Mouse (Mus musculus) neural tube, embryonic 13.5 days (tissue): ENCODE results near the gene Olfr583. TPM values are rescaled to one million over a fixed set of nuclear protein-coding genes. Genes with fewer than 3 reads are reported as not detected.

Experiments used
- ATAC-seq: fragments of 200-750 bp; cut with Nextera tagmentation; 2 replicates; pipeline ENCODE4 v1.8.0; 2017; ENCODE audit warnings: low read depth, mild to moderate bottlenecking, moderate TSS enrichment, moderate library complexity
- H3K27ac ChIP-seq: fragments of 300-500 bp; sonication (generic); replicated peaks from 2 replicates; pipeline ENCODE4 v1.5.1; 2015; ENCODE audit warnings: moderate library complexity, mild to moderate bottlenecking, inconsistent platforms
- H3K27me3 ChIP-seq: fragments of 300-500 bp; sonication (generic); 2 replicates; pipeline ENCODE4 v1.6.1; 2015; ENCODE audit warnings: mild to moderate bottlenecking, inconsistent platforms
- H3K36me3 ChIP-seq: fragments of 300-500 bp; sonication (generic); 2 replicates; pipeline ENCODE4 v1.6.1; 2015; ENCODE audit warnings: mild to moderate bottlenecking, inconsistent platforms
- H3K4me1 ChIP-seq: fragments of 300-500 bp; sonication (generic); replicated peaks from 2 replicates; pipeline ENCODE4 v1.6.1; 2015; ENCODE audit warnings: inconsistent platforms
- H3K4me2 ChIP-seq: fragments of 300-500 bp; sonication (generic); 2 replicates; pipeline ENCODE4 v1.6.1; 2015; ENCODE audit warnings: inconsistent platforms, mild to moderate bottlenecking, moderate library complexity
- H3K4me3 ChIP-seq: fragments of 300-500 bp; sonication (generic); 2 replicates; pipeline ENCODE4 v1.5.1; 2015; ENCODE audit warnings: mild to moderate bottlenecking, inconsistent platforms
- H3K9ac ChIP-seq: fragments of 300-500 bp; sonication (generic); 2 replicates; pipeline ENCODE4 v1.6.1; 2015; ENCODE audit warnings: moderate library complexity, mild to moderate bottlenecking, inconsistent platforms
- H3K9me3 ChIP-seq: fragments of 300-500 bp; sonication (generic); 2 replicates; pipeline ENCODE4 v1.6.1; 2016; ENCODE audit warnings: inconsistent platforms
- WGBS: fragments of 180-500 bp; shearing (Covaris S2); methylation state at CpG from one replicate; pipeline ENCODE4 v1.1.7; 2015; 5-methylcytosine and 5-hydroxymethylcytosine counted together
- polyA plus RNA-seq: library from polyadenylated mRNA; unstranded; fragments of >200 nt; fragmentation: Nextera tagmentation; extraction: Ambion mirVana; gene quantifications from 2 replicates; pipeline ENCODE4 v1.2.1, GENCODE M21; 2015

Gene Olfr583
- polyA plus RNA-seq = not detected in 2 replicates

GRCm38 (mm10) chr7:103051000-103051399 is at the start of gene Olfr583:
TSS of gene Olfr583 (plus strand) at chr7:103051300.
- Histone ChIP-seq H3K4me1 (no peaks in the 10 kb centered on the region), H3K4me3 (no peak within 1 kb of the TSS), H3K36me3 (no peaks in the 10 kb centered on the region), H3K4me2 (no peak within 1 kb of the TSS), H3K27me3 (no peaks in the 10 kb centered on the region), H3K9me3 (no peaks in the 10 kb centered on the region), H3K27ac (no peak within 1 kb of the TSS), H3K9ac (no peak within 1 kb of the TSS)
- no peak for ATAC-seq
- 94% methylated on average over 1 of the region's 1 CpGs for WGBS

GRCm38 (mm10) chr7:103037724-103038123 is 13.4 kb upstream of the Olfr583 start, which contains the start of gene Olfr582:
TSS of gene Olfr582 (plus strand) at chr7:103038024.
- ATAC-seq = no peak
- no peaks in the 10 kb centered on the region for H3K4me1 ChIP-seq
- no peak within 1 kb of the TSS for H3K9ac ChIP-seq
- H3K4me3 ChIP-seq = no peak within 1 kb of the TSS
- H3K4me2 ChIP-seq = no peak within 1 kb of the TSS
- no peaks in the 10 kb centered on the region for H3K27me3 ChIP-seq
- H3K27ac ChIP-seq = no peak within 1 kb of the TSS
- H3K9me3 ChIP-seq = no peaks in the 10 kb centered on the region
- H3K36me3 ChIP-seq = no peaks in the 10 kb centered on the region

- H3K4me1 ChIP-seq = no peaks in the 10 kb centered on the region
- H3K27me3 ChIP-seq = no peaks in the 10 kb centered on the region
- peaks cover 9% of the 10 kb centered on the region; the same call in 1 of the 2 replicates for H3K9me3 ChIP-seq
- H3K27ac ChIP-seq = no peak within 1 kb of the TSS
- 74% methylated on average over 1 of the region's 1 CpGs for WGBS
- H3K4me3 ChIP-seq = no peak within 1 kb of the TSS
- no peak within 1 kb of the TSS for H3K4me2 ChIP-seq
- no peaks in the 10 kb centered on the region for H3K36me3 ChIP-seq
- H3K9ac ChIP-seq = no peak within 1 kb of the TSS
- no peak for ATAC-seq
Measured at GRCm38 (mm10) chr7:103081585-103081984, 30.5 kb downstream of the Olfr583 start, which contains the start of gene Olfr584. TSS of gene Olfr584 (plus strand) at chr7:103081885.

- ATAC-seq = no peak
- WGBS = 90% methylated on average over 1 of the region's 1 CpGs
- Histone ChIP-seq H3K4me1 (no peaks in the 10 kb centered on the region), H3K27me3 (no peaks in the 10 kb centered on the region), H3K9ac (no peak within 1 kb of the TSS), H3K4me2 (no peak within 1 kb of the TSS), H3K36me3 (no peaks in the 10 kb centered on the region), H3K27ac (no peak within 1 kb of the TSS), H3K9me3 (no peaks in the 10 kb centered on the region; the same call in 1 of the 2 replicates), H3K4me3 (no peak within 1 kb of the TSS)
Measured at GRCm38 (mm10) chr7:103097420-103097819, 46.3 kb downstream of the Olfr583 start, which contains the start of gene Olfr585. TSS of gene Olfr585 (plus strand) at chr7:103097720.

Other genes with a start within 250 kb of the Olfr583 start
- not detected in 2 replicates for gene Olfr564, start 247.8 kb upstream of the Olfr583 start, polyA plus RNA-seq
- 0.31 and 0.50 TPM in 2 replicates for gene Olfr566, start 192.5 kb upstream of the Olfr583 start, polyA plus RNA-seq
- not detected in 2 replicates for gene Olfr568, start 174.2 kb upstream of the Olfr583 start, polyA plus RNA-seq
- not detected in 2 replicates for gene Olfr569, start 160.4 kb upstream of the Olfr583 start, polyA plus RNA-seq
- gene Olfr570, start 156.7 kb upstream of the Olfr583 start, polyA plus RNA-seq = not detected in 2 replicates
- 0.04 TPM in 1 of 2 replicates, not detected in the other for gene Olfr571, start 133.8 kb upstream of the Olfr583 start, polyA plus RNA-seq
- gene Olfr572, start 126.9 kb upstream of the Olfr583 start, polyA plus RNA-seq = not detected in 2 replicates
- gene Olfr573-ps1, start 108.7 kb upstream of the Olfr583 start, polyA plus RNA-seq = not detected in 2 replicates
- gene Olfr574, start 102.8 kb upstream of the Olfr583 start, polyA plus RNA-seq = not detected in 2 replicates
- gene Olfr575, start 92.5 kb upstream of the Olfr583 start, polyA plus RNA-seq = not detected in 2 replicates
- gene Olfr576, start 88.6 kb upstream of the Olfr583 start, polyA plus RNA-seq = not detected in 2 replicates
- gene Olfr577, start 75.4 kb upstream of the Olfr583 start, polyA plus RNA-seq = not detected in 2 replicates
- not detected in 2 replicates for gene Olfr578, start 62.0 kb upstream of the Olfr583 start, polyA plus RNA-seq
- not detected in 2 replicates for gene Olfr582, start 13.3 kb upstream of the Olfr583 start, polyA plus RNA-seq
- gene Olfr584, start 30.6 kb downstream of the Olfr583 start, polyA plus RNA-seq = not detected in 2 replicates
- gene Olfr585, start 46.4 kb downstream of the Olfr583 start, polyA plus RNA-seq = not detected in 2 replicates
- not detected in 2 replicates for gene Olfr586, start 74.3 kb downstream of the Olfr583 start, polyA plus RNA-seq
- not detected in 2 replicates for gene Olfr588-ps1, start 89.6 kb downstream of the Olfr583 start, polyA plus RNA-seq
- not detected in 2 replicates for gene Olfr589, start 105.1 kb downstream of the Olfr583 start, polyA plus RNA-seq
- gene Olfr591, start 127.0 kb downstream of the Olfr583 start, polyA plus RNA-seq = not detected in 2 replicates
- gene Olfr592, start 133.5 kb downstream of the Olfr583 start, polyA plus RNA-seq = not detected in 2 replicates
- not detected in 2 replicates for gene Olfr593, start 160.6 kb downstream of the Olfr583 start, polyA plus RNA-seq
- not detected in 2 replicates for gene Olfr594, start 165.7 kb downstream of the Olfr583 start, polyA plus RNA-seq
- not detected in 2 replicates for gene Usp17ld, start 201.2 kb downstream of the Olfr583 start, polyA plus RNA-seq